Mouse (Mus musculus): ENCODE measurements around the gene Sh3gl2.

Sh3gl2 gene

DNA sequence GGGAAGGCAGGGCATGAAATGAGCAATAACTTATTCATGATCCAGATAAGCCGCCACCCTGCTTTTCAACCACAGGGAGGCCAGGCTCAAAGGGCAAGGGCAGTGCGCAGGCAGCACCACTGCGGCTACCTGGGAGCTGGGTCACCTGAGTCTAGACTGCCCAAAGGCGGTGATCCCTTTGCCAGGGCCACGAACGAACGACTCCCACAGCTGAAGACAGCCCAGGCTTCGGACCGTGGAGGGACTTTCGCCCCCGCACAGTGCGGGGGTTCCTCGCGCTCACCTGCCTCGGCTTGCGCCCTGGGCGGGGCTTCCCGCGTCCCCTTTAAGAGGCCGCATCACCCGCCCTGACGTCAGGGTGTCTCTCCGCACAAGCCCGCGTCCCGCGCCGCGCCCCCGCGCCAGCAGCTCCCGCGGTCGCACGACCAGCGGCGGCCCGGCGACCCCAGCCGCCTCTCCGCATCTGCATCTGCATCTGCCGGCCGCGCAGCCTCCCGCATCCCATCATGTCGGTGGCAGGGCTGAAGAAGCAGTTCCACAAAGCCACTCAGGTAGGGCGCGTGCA is at the start of gene Sh3gl2:
TSS of gene Sh3gl2 (plus strand) at position 56 of the 565 bp plus-strand sequence.
- DNase-seq, result peak; percentile 77

- no peak for DNase-seq
Measured at GRCm38 (mm10) chr4:85161156-85161555, 43.8 kb upstream of the Sh3gl2 start.

- peak; percentile 16 for DNase-seq
Measured at GRCm38 (mm10) chr4:85162468-85163312, 42.2 kb upstream of the Sh3gl2 start.

GRCm38 (mm10) chr4:85163313-85163615 is 41.7 kb upstream of the Sh3gl2 start:
- DNase-seq, result no peak

- no peak for DNase-seq
Measured at GRCm38 (mm10) chr4:85168001-85168400, 36.9 kb upstream of the Sh3gl2 start.

DNA sequence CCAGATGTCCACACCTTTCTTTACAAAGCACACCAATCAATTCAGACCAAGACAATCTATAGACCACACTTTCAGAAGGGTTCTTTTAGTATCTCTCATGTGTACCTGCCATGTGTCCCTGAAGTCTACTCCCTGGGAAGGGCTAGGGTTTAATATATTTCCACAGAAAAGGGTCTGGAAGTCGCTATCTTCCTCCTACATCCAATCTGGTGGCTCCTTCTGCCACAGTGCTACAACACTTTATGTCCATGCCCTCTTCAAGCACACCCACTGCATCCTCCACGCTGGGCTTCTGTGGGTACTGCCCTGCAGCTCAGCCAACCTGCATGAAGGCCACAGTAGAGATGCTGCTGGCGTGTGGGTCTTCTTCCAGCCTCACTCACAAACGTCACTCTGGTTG is 29.5 kb upstream of the Sh3gl2 start:
- DNase-seq, result no peak

- no peak for DNase-seq
Measured at GRCm38 (mm10) chr4:85178394-85179051, 26.4 kb upstream of the Sh3gl2 start.

GRCm38 (mm10) chr4:85186011-85186410 is 18.9 kb upstream of the Sh3gl2 start:
- DNase-seq, result no peak

DNA sequence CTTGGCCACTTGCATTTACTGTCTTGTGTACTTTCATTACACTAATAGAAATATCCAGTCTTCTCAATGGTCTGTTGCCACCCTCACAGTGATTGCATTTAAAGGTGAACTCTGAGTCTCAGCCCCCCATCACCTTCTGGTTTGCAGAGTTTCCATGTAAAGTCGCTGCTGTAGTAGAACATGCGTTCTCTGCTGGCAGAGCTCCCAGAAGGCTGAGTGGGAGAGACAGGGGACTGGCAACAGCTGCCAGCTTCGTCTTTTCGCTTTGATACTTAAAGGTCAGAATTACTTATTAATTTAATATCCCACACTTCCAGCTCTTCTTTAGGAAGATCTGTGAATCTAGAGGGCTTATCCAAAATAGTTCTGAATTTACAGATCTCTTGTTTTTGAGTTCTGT is 8.7 kb upstream of the Sh3gl2 start:
- DNase-seq, result no peak

GRCm38 (mm10) chr4:85198431-85198830 is 6.5 kb upstream of the Sh3gl2 start:
- DNase-seq, result no peak

- DNase-seq, result no peak
Measured at GRCm38 (mm10) chr4:85202582-85202981, 2.3 kb upstream of the Sh3gl2 start.

DNA sequence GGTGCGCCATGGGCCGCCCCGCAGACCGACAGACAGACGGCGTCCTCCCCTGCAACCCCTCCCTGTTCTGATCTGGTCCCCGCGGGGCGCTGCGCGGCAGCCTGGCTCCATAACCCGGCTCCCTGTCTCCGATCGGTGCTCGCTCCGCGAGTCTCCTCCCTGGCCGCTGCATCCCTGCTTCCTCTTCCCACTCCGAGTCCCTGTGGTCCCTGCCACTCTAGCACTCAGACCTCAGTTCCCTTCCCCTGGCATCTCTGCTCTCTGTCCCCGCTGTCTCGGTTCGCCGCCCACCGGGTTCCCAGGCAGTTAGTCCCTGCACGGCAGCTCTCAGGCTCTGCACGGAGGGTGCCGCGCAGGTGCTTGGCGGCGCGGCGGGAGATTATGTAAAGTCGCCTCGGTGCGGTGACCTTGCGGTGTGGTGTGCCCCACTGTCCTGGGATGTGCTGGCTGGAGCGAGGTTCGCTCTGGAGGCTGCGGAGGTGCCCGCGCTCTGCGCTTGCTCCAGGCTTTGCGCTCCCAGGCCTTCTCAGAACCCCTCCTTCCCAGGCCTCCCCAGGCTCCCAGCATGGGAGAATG is 798 bp downstream of the Sh3gl2 start:
- peak; percentile 41 for DNase-seq

- DNase-seq, result no peak
Measured at GRCm38 (mm10) chr4:85206675-85207400, 1.9 kb downstream of the Sh3gl2 start.

- DNase-seq, result no peak
Measured at GRCm38 (mm10) chr4:85207515-85207914, 2.6 kb downstream of the Sh3gl2 start.

- DNase-seq, result no peak
Measured at GRCm38 (mm10) chr4:85208531-85208930, 3.6 kb downstream of the Sh3gl2 start.

GRCm38 (mm10) chr4:85210953-85211352 is 6.0 kb downstream of the Sh3gl2 start:
- DNase-seq, result no peak

DNA sequence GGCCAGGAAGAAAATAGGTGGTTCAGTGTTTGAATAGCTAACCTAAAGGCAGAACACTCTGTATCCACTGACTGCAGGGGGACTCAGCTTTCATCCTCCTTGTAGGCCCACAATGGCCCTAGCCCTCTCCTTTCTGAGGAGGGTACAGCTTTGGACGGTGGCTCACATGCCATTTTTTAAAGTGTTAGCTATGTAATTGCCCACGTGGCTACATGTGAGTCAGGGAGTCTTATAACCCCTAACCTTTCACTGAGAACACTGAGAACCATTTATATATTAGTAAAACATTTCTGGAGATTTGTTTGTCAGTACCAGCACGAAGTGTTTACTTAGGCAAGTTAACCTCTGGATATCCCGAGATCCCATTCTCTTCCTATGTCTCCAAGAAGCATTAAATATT is 12.1 kb downstream of the Sh3gl2 start:
- DNase-seq, result no peak

DNA sequence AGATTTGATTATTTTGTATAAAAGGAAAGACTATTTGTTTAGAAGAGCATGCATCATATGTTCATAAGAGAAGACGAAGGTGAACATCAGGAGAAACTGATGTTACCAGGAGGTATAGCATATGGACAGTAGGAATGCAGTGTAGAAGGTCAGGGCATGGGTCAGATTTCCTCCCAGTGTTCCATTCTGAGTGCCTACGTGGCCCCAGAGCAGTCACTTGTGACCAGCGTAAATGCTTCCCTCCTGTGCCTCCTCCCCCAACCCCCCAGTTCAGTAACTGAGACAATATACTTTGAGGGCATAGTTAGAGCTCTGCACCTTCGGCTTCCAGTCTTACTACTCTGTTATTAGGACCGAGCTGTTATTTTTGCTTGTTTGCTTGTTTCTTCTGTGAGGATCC is 17.8 kb downstream of the Sh3gl2 start:
- no peak for DNase-seq

DNA sequence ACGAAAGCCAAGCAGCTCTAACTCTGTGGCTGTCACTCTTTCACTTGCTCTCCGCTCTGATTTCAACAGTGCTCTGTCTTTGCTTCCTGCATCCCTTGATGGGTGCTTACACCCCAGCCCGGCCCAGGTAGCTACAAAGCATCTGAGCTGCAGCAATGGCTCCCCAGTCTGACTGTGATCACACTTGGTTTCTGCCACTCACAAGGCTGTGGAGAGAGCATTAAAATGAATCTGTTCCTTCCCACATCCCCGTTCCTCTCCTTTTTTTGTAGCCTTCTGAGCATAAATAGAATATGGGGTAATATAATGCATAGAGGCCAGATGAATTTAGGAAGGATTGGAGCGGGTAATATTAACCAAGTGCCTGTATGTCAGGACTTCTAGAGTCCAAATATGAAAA is 21.8 kb downstream of the Sh3gl2 start:
- DNase-seq, result no peak

GRCm38 (mm10) chr4:85227664-85228588 is 23.0 kb downstream of the Sh3gl2 start:
- no peak for DNase-seq

- DNase-seq, result no peak
Measured at GRCm38 (mm10) chr4:85228589-85228948, 23.6 kb downstream of the Sh3gl2 start.

All from kidney, adult 11 months (tissue).